Mouse (Mus musculus): Measurements from ENCODE around the gene Gm37240. TPM values are rescaled to one million over a fixed set of nuclear protein-coding genes. Genes with fewer than 3 reads are reported as not detected.

Gm37240 gene
- polyA plus RNA-seq, 1 experiment: not detected

DNA sequence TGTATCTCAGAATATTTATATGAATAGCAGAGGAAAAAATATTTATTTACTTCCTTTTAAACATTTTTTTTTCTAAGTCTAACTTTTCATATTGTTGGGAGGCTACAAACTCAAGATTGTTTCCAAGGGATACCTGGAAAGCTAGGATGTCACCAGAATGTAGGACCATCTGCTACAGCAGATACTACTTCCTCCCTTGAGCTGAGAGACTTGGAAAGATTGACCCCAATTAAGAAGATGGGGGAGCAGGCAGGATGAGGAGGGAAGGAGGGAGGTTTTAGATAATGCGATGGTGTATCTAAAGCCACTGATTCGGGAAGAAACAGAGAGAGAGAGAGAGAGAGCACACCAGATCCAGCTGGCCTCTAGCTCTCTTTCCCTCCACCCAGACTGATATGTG, 418.3 kb downstream of the Gm37240 start:
- Histone ChIP-seq H3K4me1 (ENCODE audit: control insufficient read depth, insufficient read depth, low read length) (peaks cover 4% of the 10 kb centered on the region; the same call in 1 of the 2 replicates), H3K27ac (ENCODE audit: insufficient read depth, low read depth, low read length) (no peak overlapping the region), H3K4me3 (ENCODE audit: insufficient read depth, low read depth, low read length) (no peak overlapping the region)
- TF ChIP-seq POLR2A (IDR thresholded peaks at IDR 0.05; ENCODE audit: insufficient read depth, low read depth, low read length): no peak
- no peak for TF ChIP-seq CTCF (IDR thresholded peaks at IDR 0.05; ENCODE audit: insufficient read depth, low read depth, low read length)
- 68% methylated on average over 2 of the region's 2 CpGs for WGBS

DNA sequence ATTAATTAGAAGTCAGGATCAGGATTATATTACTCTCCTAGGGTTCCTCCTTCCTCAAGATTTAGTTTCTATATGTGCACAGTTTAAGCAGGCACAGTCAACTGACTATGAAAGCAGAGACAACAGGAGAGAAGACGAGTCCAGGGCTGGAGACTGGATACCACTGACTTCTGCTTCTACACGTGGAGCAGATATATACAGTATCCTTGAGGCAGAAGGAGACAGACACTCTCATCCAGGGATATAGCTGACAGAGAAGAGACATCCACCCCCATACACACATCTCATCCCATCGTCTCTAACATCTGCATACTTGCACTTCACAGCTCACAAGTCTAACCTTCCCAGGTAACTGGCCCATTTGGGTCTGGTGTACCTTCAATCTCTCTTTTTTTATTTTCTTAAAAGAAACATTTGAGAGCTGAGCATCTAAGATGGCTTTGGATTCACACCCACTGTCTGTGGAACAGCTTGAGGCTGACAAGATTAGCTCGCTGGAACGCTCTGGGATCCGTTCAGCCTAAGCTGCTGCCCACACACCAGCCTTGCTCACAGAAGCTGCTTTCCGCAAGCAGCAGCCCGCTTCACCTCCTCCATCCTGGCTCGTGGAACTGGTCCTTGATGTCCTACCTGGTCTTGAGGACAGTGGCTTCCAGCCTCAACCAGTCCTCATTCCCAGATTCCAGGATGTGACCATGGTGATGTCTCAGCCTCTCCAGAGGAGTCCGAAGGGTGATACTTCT, 421.9 kb downstream of the Gm37240 start:
- Histone ChIP-seq H3K27ac (ENCODE audit: insufficient read depth, low read depth, low read length) (peak overlapping the region; percentile 85), H3K4me3 (ENCODE audit: insufficient read depth, low read depth, low read length) (no peak overlapping the region), H3K4me1 (ENCODE audit: control insufficient read depth, insufficient read depth, low read length) (peaks cover 4% of the 10 kb centered on the region; the same call in 1 of the 2 replicates)
- no peak for TF ChIP-seq POLR2A (IDR thresholded peaks at IDR 0.05; ENCODE audit: insufficient read depth, low read depth, low read length)
- no peak for TF ChIP-seq CTCF (IDR thresholded peaks at IDR 0.05; ENCODE audit: insufficient read depth, low read depth, low read length)
- 42% methylated on average over 10 of the region's 10 CpGs for WGBS

DNA sequence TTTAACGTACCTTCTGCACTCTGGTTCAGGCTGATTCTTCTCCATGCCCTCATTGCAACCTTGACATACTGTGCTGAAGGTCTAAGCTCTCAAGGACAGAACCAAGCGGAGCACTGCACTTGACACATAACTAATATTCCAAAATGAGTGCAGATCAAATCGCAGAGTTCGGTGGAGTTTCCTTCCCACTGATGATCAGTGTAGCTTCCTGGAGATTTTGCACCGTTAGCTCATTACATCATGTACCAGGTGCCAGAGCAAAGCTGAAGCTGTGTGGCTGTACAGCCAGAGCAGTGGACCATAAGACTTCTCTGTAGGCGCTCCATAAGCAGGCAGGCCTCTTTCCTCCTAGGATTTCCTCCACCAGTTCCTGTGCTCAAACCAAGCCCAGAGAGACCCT, 427.3 kb downstream of the Gm37240 start:
- Histone ChIP-seq H3K4me1 (ENCODE audit: control insufficient read depth, insufficient read depth, low read length) (peaks cover 8% of the 10 kb centered on the region), H3K27ac (ENCODE audit: insufficient read depth, low read depth, low read length) (no peak overlapping the region), H3K4me3 (ENCODE audit: insufficient read depth, low read depth, low read length) (no peak overlapping the region)
- 92% methylated on average over 6 of the region's 6 CpGs for WGBS
- no peak for TF ChIP-seq POLR2A (IDR thresholded peaks at IDR 0.05; ENCODE audit: insufficient read depth, low read depth, low read length)
- no peak for TF ChIP-seq CTCF (IDR thresholded peaks at IDR 0.05; ENCODE audit: insufficient read depth, low read depth, low read length)

DNA sequence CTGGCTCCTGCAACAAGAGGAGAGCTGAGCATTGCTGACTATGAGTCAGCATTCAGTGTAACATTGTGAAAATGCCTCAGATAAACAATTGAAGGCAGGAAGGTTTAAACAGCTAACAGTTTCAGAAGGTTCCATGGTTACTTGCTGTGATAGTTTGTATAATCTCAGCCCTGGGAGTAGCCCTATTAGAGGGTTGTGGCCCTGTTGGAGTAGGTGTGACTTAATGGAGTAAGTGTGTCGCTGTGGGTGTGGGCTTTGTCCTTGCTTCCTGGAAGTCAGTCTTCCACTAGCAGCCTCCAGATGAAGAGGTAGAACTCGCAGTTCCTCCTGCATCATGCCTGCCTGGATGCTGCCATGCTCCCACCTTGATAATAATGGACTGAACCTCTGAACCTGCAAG, 430.3 kb downstream of the Gm37240 start:
- Histone ChIP-seq H3K4me1 (ENCODE audit: control insufficient read depth, insufficient read depth, low read length) (peaks cover 8% of the 10 kb centered on the region), H3K4me3 (ENCODE audit: insufficient read depth, low read depth, low read length) (no peak overlapping the region), H3K27ac (ENCODE audit: insufficient read depth, low read depth, low read length) (no peak overlapping the region; the same call in 1 of the 2 replicates)
- 73% methylated on average over 2 of the region's 2 CpGs for WGBS
- no peak for TF ChIP-seq CTCF (IDR thresholded peaks at IDR 0.05; ENCODE audit: insufficient read depth, low read depth, low read length)
- no peak for TF ChIP-seq POLR2A (IDR thresholded peaks at IDR 0.05; ENCODE audit: insufficient read depth, low read depth, low read length)

DNA sequence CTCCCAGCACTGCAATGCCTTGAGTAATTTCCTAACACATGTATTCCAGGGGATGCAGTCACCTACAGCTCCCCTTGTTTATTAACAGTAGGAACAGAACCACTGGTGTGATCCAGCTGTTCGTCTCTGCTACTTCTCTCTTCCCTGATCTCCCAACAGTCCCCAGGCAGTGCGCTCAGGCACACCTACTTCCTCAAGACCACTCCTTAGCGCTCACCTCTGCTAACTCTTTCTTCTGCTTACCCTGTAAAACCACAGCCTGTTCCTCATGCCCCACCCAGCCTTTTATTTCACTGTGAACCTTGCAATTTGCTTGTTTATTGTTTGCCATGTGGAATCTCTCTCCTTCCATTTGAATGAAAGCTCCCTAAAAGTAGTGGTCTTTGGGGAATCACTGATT, 431.9 kb downstream of the Gm37240 start:
- no peak for TF ChIP-seq CTCF (IDR thresholded peaks at IDR 0.05; ENCODE audit: insufficient read depth, low read depth, low read length)
- TF ChIP-seq POLR2A (IDR thresholded peaks at IDR 0.05; ENCODE audit: insufficient read depth, low read depth, low read length): no peak
- Histone ChIP-seq H3K27ac (ENCODE audit: insufficient read depth, low read depth, low read length) (no peak overlapping the region), H3K4me1 (ENCODE audit: control insufficient read depth, insufficient read depth, low read length) (peaks cover 8% of the 10 kb centered on the region), H3K4me3 (ENCODE audit: insufficient read depth, low read depth, low read length) (no peak overlapping the region)
- 75% methylated on average over 3 of the region's 3 CpGs for WGBS

DNA sequence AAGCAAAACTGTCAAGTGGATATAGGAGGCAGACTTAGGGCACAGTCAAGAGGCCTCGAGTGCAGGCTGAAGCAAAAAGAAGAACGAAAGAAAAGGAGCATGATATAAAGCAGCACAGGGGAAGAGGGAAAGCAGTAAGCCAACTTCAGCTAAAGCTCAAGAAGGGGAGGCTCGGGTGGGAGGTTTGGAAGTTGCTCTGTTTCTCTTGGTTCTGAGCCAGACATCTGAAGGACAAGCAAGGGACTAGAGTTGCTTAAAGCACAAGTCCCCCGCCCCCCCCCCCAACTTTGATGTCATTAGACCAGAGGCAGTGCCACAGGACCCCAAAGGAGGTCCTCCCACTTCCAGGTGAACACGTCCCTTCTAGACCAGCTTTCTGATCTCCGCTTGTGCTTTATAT, 433.3 kb downstream of the Gm37240 start:
- H3K4me3 ChIP-seq (ENCODE audit: insufficient read depth, low read depth, low read length): no peak overlapping the region
- no peak for TF ChIP-seq POLR2A (IDR thresholded peaks at IDR 0.05; ENCODE audit: insufficient read depth, low read depth, low read length)
- no peak for TF ChIP-seq CTCF (IDR thresholded peaks at IDR 0.05; ENCODE audit: insufficient read depth, low read depth, low read length)

DNA sequence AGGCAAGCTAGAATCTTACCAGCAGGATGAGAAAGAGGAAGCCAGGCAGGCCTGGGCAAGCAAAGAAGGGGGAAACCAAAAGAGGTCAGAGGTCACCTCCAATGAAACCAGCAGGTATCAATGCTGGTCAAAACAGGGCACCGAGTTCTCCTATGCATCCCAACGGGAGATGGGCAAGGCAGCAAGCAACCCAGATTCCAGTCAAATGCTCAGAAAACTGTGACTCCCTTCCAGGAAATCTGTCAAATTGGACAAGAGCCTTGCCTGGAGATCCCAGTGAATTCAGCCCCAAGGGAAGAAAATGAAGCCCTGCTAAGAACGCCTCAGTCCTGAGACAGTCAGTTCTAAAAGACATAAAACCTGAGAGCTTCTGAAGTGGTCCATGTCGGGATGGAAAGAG, 437.9 kb downstream of the Gm37240 start:
- Histone ChIP-seq H3K27ac (ENCODE audit: insufficient read depth, low read depth, low read length) (no peak overlapping the region), H3K4me3 (ENCODE audit: insufficient read depth, low read depth, low read length) (no peak overlapping the region), H3K4me1 (ENCODE audit: control insufficient read depth, insufficient read depth, low read length) (no peaks in the 10 kb centered on the region)
- no peak for TF ChIP-seq CTCF (IDR thresholded peaks at IDR 0.05; ENCODE audit: insufficient read depth, low read depth, low read length)
- no peak for TF ChIP-seq POLR2A (IDR thresholded peaks at IDR 0.05; ENCODE audit: insufficient read depth, low read depth, low read length)
- WGBS: 85% methylated on average over 4 of the region's 4 CpGs

More for the DNA sequence above, 433.3 kb downstream of the Gm37240 start:
- H3K4me1 ChIP-seq (ENCODE audit: control insufficient read depth, insufficient read depth, low read length): peaks cover 8% of the 10 kb centered on the region
- 83% methylated on average over 6 of the region's 6 CpGs for WGBS
- no peak overlapping the region for H3K27ac ChIP-seq (ENCODE audit: insufficient read depth, low read depth, low read length)

DNA sequence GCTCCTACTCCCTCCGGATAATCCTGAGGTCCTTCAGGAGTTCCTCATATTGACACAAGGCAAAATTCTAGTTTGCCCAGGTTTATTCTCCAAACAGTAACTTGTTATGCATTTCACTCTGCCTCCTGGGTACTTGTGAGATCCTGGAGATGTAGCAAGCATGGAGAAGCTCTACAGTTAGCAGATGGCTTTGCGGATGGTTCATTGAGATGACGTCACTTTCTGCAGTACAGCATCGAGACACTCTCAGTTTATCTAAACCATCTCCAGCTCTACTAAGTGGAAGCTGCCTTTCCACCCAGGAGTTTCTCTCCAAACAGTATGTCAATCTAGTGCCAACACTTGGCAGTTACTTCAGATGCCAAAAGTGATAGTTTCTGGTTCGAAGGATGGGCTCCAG, 444.5 kb downstream of the Gm37240 start:
- Histone ChIP-seq H3K4me1 (ENCODE audit: control insufficient read depth, insufficient read depth, low read length) (0 out of 2 replicates have a peak, but pooled peaks cover 3% of the 10 kb centered on the region), H3K4me3 (ENCODE audit: insufficient read depth, low read depth, low read length) (no peak overlapping the region), H3K27ac (ENCODE audit: insufficient read depth, low read depth, low read length) (no peak overlapping the region)
- 94% methylated on average over 5 of the region's 5 CpGs for WGBS
- no peak for TF ChIP-seq POLR2A (IDR thresholded peaks at IDR 0.05; ENCODE audit: insufficient read depth, low read depth, low read length)
- TF ChIP-seq CTCF (IDR thresholded peaks at IDR 0.05; ENCODE audit: insufficient read depth, low read depth, low read length): no peak

DNA sequence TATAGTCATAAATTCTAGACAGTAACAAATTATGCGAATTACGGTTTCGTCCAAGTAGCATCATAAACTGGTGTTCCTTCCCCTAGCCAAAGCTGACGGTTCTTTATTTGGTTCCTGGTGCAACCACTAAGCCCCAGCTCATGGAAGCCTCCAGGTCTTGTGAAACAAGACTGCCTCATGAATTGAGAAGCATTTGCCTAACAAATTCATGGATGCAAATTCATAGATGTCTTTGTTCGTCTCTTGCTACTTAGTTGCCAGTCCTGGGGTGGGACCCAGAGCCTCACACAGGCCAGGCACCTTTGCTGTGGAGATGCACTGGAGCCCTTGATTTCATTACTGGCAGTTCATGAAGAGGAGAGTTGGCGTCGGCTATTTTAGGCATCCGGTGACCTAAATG, 445.1 kb downstream of the Gm37240 start:
- Histone ChIP-seq H3K4me3 (ENCODE audit: insufficient read depth, low read depth, low read length) (no peak overlapping the region), H3K4me1 (ENCODE audit: control insufficient read depth, insufficient read depth, low read length) (0 out of 2 replicates have a peak, but pooled peaks cover 4% of the 10 kb centered on the region), H3K27ac (ENCODE audit: insufficient read depth, low read depth, low read length) (no peak overlapping the region)
- 89% methylated on average over 8 of the region's 8 CpGs for WGBS
- no peak for TF ChIP-seq POLR2A (IDR thresholded peaks at IDR 0.05; ENCODE audit: insufficient read depth, low read depth, low read length)
- no peak for TF ChIP-seq CTCF (IDR thresholded peaks at IDR 0.05; ENCODE audit: insufficient read depth, low read depth, low read length)

Data from olfactory bulb, adult 2 months (tissue).